Mouse (Mus musculus): ENCODE data around the gene Atp13a4.

DNA sequence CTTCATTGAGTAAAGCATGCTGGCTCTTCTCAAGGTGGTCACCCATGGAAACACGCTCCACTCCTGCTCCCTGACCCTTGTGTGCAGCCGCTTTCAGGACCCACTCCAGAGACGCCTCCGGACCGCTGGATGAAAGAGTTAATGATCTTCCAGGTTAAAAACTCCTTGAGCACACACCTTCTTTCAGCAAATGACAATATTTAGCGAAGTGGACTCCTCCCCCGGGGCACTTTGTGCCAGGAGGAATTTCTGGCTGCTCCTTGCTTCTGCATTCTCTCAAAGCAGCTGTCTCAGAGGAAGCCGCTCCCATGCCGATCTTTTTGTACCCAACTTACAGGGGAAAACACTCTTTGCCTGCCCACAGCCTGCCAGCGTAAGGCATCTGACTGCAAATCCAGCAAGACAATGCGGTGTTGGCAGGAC is 3.4 kb downstream of the Atp13a4 start:
- TF ChIP-seq POLR2A (IDR thresholded peaks at IDR 0.05; ENCODE audit: insufficient read depth, low read length) (no peak), CTCF (IDR thresholded peaks at IDR 0.05; ENCODE audit: low read depth, low read length) (no peak)
